Mouse (Mus musculus) forebrain, embryonic 15.5 days (tissue): ENCODE measurements around the gene Olfr1309. TPM values are rescaled to one million over a fixed set of nuclear protein-coding genes. Genes with fewer than 3 reads are reported as not detected.
"Not testable (repeated sequence)": the region's sequence is repeated elsewhere in the genome, so short reads cannot be mapped to it uniquely, and the experiment has no call there.

Source experiments
- ATAC-seq: fragments of 200-750 bp; cut with Nextera tagmentation; replicated peaks from 2 replicates; pipeline ENCODE4 v1.8.0; 2017; ENCODE audit warnings: mild to moderate bottlenecking, moderate TSS enrichment, moderate library complexity
- H3K27ac ChIP-seq: fragments of 300-500 bp; sonication (generic); replicated peaks from 2 replicates; pipeline ENCODE4 v1.5.1; 2015; ENCODE audit warnings: mild to moderate bottlenecking, inconsistent platforms
- H3K27me3 ChIP-seq: fragments of 300-500 bp; sonication (generic); 2 replicates; pipeline ENCODE4 v1.6.1; 2015; ENCODE audit warnings: inconsistent platforms
- H3K36me3 ChIP-seq: fragments of 300-500 bp; sonication (generic); 2 replicates; pipeline ENCODE4 v1.6.1; 2015; ENCODE audit warnings: mild to moderate bottlenecking, inconsistent platforms
- H3K4me1 ChIP-seq: fragments of 300-500 bp; sonication (generic); 2 replicates; pipeline ENCODE4 v1.6.1; 2015; ENCODE audit warnings: inconsistent platforms
- H3K4me2 ChIP-seq: fragments of 300-500 bp; sonication (generic); replicated peaks from 2 replicates; pipeline ENCODE4 v1.6.1; 2015; ENCODE audit warnings: mild to moderate bottlenecking, inconsistent platforms
- H3K4me3 ChIP-seq: fragments of 300-500 bp; sonication (generic); 2 replicates; pipeline ENCODE4 v1.5.1; 2015; ENCODE audit warnings: mild to moderate bottlenecking, inconsistent platforms
- H3K9ac ChIP-seq: fragments of 300-500 bp; sonication (generic); replicated peaks from 2 replicates; pipeline ENCODE4 v1.6.1; 2015; ENCODE audit warnings: mild to moderate bottlenecking, inconsistent platforms
- H3K9me3 ChIP-seq: fragments of 300-500 bp; sonication (generic); 2 replicates; pipeline ENCODE4 v1.6.1; 2016; ENCODE audit warnings: inconsistent platforms
- WGBS: fragments of 180-500 bp; shearing (Covaris S2); methylation state at CpG from one replicate; pipeline ENCODE4 v1.1.7; 2015; ENCODE audit warnings: mixed read lengths; 5-methylcytosine and 5-hydroxymethylcytosine counted together
- polyA plus RNA-seq: library from polyadenylated mRNA; unstranded; fragments of >200 nt; fragmentation: Nextera tagmentation; extraction: Ambion mirVana; gene quantifications from 2 replicates; pipeline ENCODE4 v1.2.1, GENCODE M21; 2015

Olfr1309 gene
- not detected in 2 replicates for polyA plus RNA-seq

- no peak for ATAC-seq
- Histone ChIP-seq H3K27me3 (no peaks in the 10 kb centered on the region), H3K27ac (no peak within 1 kb of the TSS), H3K4me1 (no peaks in the 10 kb centered on the region), H3K9ac (no peak within 1 kb of the TSS), H3K4me2 (no peak within 1 kb of the TSS), H3K36me3 (no peaks in the 10 kb centered on the region), H3K4me3 (no peak within 1 kb of the TSS), H3K9me3 (no peaks in the 10 kb centered on the region)
- 59% methylated on average over 1 of the region's 1 CpGs for WGBS
Observed at GRCm38 (mm10) chr2:111990181-111990580, at the start of gene Olfr1309. Olfr1309 (minus strand) TSS chr2:111990281.

- H3K9ac ChIP-seq, H3K36me3 ChIP-seq, H3K4me3 ChIP-seq, H3K4me1 ChIP-seq, H3K27me3 ChIP-seq, H3K9me3 ChIP-seq, H3K27ac ChIP-seq, ATAC-seq, H3K4me2 ChIP-seq: not testable (repeated sequence)
- 56% methylated on average over 6 of the region's 6 CpGs for WGBS
Observed at GRCm38 (mm10) chr2:112026971-112027370, 36.9 kb upstream of the Olfr1309 start.

- H3K4me3 ChIP-seq = no peak within 1 kb of the TSS
- no peak within 1 kb of the TSS for H3K4me2 ChIP-seq
- 97% methylated on average over 2 of the region's 2 CpGs for WGBS
- H3K36me3 ChIP-seq = no peaks in the 10 kb centered on the region
- no peak within 1 kb of the TSS for H3K9ac ChIP-seq
- H3K27me3 ChIP-seq = no peaks in the 10 kb centered on the region
- H3K27ac ChIP-seq = no peak within 1 kb of the TSS
- ATAC-seq = no peak
- H3K4me1 ChIP-seq = no peaks in the 10 kb centered on the region
- no peaks in the 10 kb centered on the region for H3K9me3 ChIP-seq
Observed at GRCm38 (mm10) chr2:112024312-112024711, 34.2 kb upstream of the Olfr1309 start, which contains the start of gene Olfr1311. Olfr1311 (minus strand) TSS chr2:112024412.

GRCm38 (mm10) chr2:112014900-112015299 is 24.8 kb upstream of the Olfr1309 start:
- H3K27ac ChIP-seq = no peak overlapping the region
- no peak overlapping the region for H3K4me2 ChIP-seq
- no peak overlapping the region for H3K9ac ChIP-seq
- no peaks in the 10 kb centered on the region for H3K4me1 ChIP-seq
- H3K36me3 ChIP-seq = no peaks in the 10 kb centered on the region
- H3K9me3 ChIP-seq = no peaks in the 10 kb centered on the region
- H3K27me3 ChIP-seq = no peaks in the 10 kb centered on the region
- no peak overlapping the region for H3K4me3 ChIP-seq
- ATAC-seq = no peak
- 83% methylated on average over 3 of the region's 3 CpGs for WGBS

- H3K4me3 ChIP-seq = no peak within 1 kb of the TSS
- no peaks in the 10 kb centered on the region for H3K9me3 ChIP-seq
- H3K4me2 ChIP-seq = no peak within 1 kb of the TSS
- H3K36me3 ChIP-seq = no peaks in the 10 kb centered on the region
- no peak within 1 kb of the TSS for H3K9ac ChIP-seq
- no peaks in the 10 kb centered on the region for H3K4me1 ChIP-seq
- no peak within 1 kb of the TSS for H3K27ac ChIP-seq
- ATAC-seq = no peak
- H3K27me3 ChIP-seq = no peaks in the 10 kb centered on the region
Observed at GRCm38 (mm10) chr2:112012608-112013007, 22.5 kb upstream of the Olfr1309 start, which contains the start of gene Olfr1310. Olfr1310 (minus strand) TSS chr2:112012708.

GRCm38 (mm10) chr2:111964844-111965243 is 25.2 kb downstream of the Olfr1309 start, which contains the start of gene Olfr1308:
Olfr1308 (minus strand) TSS chr2:111964944.
- no peak for ATAC-seq
- Histone ChIP-seq H3K4me3 (no peak within 1 kb of the TSS), H3K27me3 (no peaks in the 10 kb centered on the region), H3K9me3 (no peaks in the 10 kb centered on the region), H3K4me2 (no peak within 1 kb of the TSS), H3K36me3 (no peaks in the 10 kb centered on the region), H3K4me1 (no peaks in the 10 kb centered on the region), H3K27ac (no peak within 1 kb of the TSS), H3K9ac (no peak within 1 kb of the TSS)
- 58% methylated on average over 1 of the region's 1 CpGs for whole genome bisulfite sequencing

GRCm38 (mm10) chr2:111949340-111949739 is 40.7 kb downstream of the Olfr1309 start, which contains the start of gene Olfr1307:
Olfr1307 (minus strand) TSS chr2:111949440.
- H3K9me3 ChIP-seq = no peaks in the 10 kb centered on the region
- no peaks in the 10 kb centered on the region for H3K4me1 ChIP-seq
- H3K4me2 ChIP-seq = no peak within 1 kb of the TSS
- no peak for ATAC-seq
- H3K4me3 ChIP-seq = no peak within 1 kb of the TSS
- H3K36me3 ChIP-seq = no peaks in the 10 kb centered on the region
- WGBS = 76% methylated on average over 1 of the region's 1 CpGs
- H3K9ac ChIP-seq = no peak within 1 kb of the TSS
- no peaks in the 10 kb centered on the region for H3K27me3 ChIP-seq
- no peak within 1 kb of the TSS for H3K27ac ChIP-seq

Other genes starting within 250 kb of the Olfr1309 start
- gene Olfr1301, start 239.3 kb downstream of the Olfr1309 start, polyA plus RNA-seq = not detected in 2 replicates
- not detected in 2 replicates for gene Olfr1302, start 212.9 kb downstream of the Olfr1309 start, polyA plus RNA-seq
- not detected in 2 replicates for gene Olfr1303, start 169.9 kb downstream of the Olfr1309 start, polyA plus RNA-seq
- gene Olfr1305, start 113.1 kb downstream of the Olfr1309 start, polyA plus RNA-seq = not detected in 2 replicates
- gene Olfr1306, start 74.0 kb downstream of the Olfr1309 start, polyA plus RNA-seq = not detected in 2 replicates
- not detected in 2 replicates for gene Olfr1307, start 40.8 kb downstream of the Olfr1309 start, polyA plus RNA-seq
- gene Olfr1308, start 25.3 kb downstream of the Olfr1309 start, polyA plus RNA-seq = not detected in 2 replicates
- not detected in 2 replicates for gene Olfr1310, start 22.4 kb upstream of the Olfr1309 start, polyA plus RNA-seq
- not detected in 2 replicates for gene Olfr1311, start 34.1 kb upstream of the Olfr1309 start, polyA plus RNA-seq
- not detected in 2 replicates for gene Olfr1312, start 60.0 kb upstream of the Olfr1309 start, polyA plus RNA-seq
- not detected in 2 replicates for gene Olfr1313, start 87.6 kb upstream of the Olfr1309 start, polyA plus RNA-seq
- gene Olfr1314, start 106.5 kb upstream of the Olfr1309 start, polyA plus RNA-seq = not detected in 2 replicates
- gene Olfr1315-ps1, start 125.2 kb upstream of the Olfr1309 start, polyA plus RNA-seq = not detected in 2 replicates
- not detected in 2 replicates for gene Olfr1316, start 144.7 kb upstream of the Olfr1309 start, polyA plus RNA-seq
- 0.06 TPM in 1 of 2 replicates, not detected in the other for gene Olfr1317, start 150.0 kb upstream of the Olfr1309 start, polyA plus RNA-seq
- gene Olfr1318, start 163.9 kb upstream of the Olfr1309 start, polyA plus RNA-seq = 0.09 TPM in 1 of 2 replicates, not detected in the other
- gene Lpcat4, start 249.2 kb upstream of the Olfr1309 start, polyA plus RNA-seq = 13.4 and 15.2 TPM in 2 replicates